Mouse (Mus musculus) adrenal gland, postnatal 4 days (tissue): ENCODE results near the gene Ndufa6. TPM values are rescaled to one million over a fixed set of nuclear protein-coding genes. Genes with fewer than 3 reads are reported as not detected.
"Not testable (repeated sequence)": the region's sequence is repeated elsewhere in the genome, so short reads cannot be mapped to it uniquely, and the experiment has no call there.

Source experiments
- DNase-seq, 2 experiments: peaks; one replicate each; pipeline ENCODE4 v3.0.0; 2021 to 2022; ENCODE audit warnings: low spot score in 2 of 2, mixed read lengths in 2 of 2
- long read RNA-seq, 2 experiments: library from polyadenylated mRNA; stranded (forward); transcript quantifications; one replicate each; pipeline ENCODE4 v2.0.0; 2021
- total RNA-seq, 2 experiments: library from RNA; stranded (reverse); gene quantifications; 2 replicates each; pipeline ENCODE4 v1.2.3; 2021

Gene Ndufa6
- total RNA-seq, result 100 to 1,000 TPM; 406 to 421 TPM
- long read RNA-seq, experiment 1, transcript Ndufa6-201 (3 exons, 590 nt), result major isoform, 292 of 392 reads
- long read RNA-seq, experiment 1, transcript Ndufa6-206 (2 exons, 440 nt), result minor isoform, 37 of 392 reads
- long read RNA-seq, experiment 1, transcript Ndufa6-205 (2 exons, 382 nt), result minor isoform, 55 of 392 reads
- long read RNA-seq, experiment 1, partial matches to known transcripts, result 6 of 392 reads
- long read RNA-seq, experiment 1, other reads (novel, unspliced or antisense), result 2 of 392 reads
- long read RNA-seq, experiment 2, transcript Ndufa6-205 (2 exons, 382 nt), result minor isoform, 35 of 320 reads
- long read RNA-seq, experiment 2, transcript Ndufa6-206 (2 exons, 440 nt), result minor isoform, 25 of 320 reads
- long read RNA-seq, experiment 2, transcript Ndufa6-201 (3 exons, 590 nt), result major isoform, 210 of 320 reads
- long read RNA-seq, experiment 2, partial matches to known transcripts, result 3 of 320 reads
- long read RNA-seq, experiment 2, other reads (novel, unspliced or antisense), result 46 of 320 reads

DNA sequence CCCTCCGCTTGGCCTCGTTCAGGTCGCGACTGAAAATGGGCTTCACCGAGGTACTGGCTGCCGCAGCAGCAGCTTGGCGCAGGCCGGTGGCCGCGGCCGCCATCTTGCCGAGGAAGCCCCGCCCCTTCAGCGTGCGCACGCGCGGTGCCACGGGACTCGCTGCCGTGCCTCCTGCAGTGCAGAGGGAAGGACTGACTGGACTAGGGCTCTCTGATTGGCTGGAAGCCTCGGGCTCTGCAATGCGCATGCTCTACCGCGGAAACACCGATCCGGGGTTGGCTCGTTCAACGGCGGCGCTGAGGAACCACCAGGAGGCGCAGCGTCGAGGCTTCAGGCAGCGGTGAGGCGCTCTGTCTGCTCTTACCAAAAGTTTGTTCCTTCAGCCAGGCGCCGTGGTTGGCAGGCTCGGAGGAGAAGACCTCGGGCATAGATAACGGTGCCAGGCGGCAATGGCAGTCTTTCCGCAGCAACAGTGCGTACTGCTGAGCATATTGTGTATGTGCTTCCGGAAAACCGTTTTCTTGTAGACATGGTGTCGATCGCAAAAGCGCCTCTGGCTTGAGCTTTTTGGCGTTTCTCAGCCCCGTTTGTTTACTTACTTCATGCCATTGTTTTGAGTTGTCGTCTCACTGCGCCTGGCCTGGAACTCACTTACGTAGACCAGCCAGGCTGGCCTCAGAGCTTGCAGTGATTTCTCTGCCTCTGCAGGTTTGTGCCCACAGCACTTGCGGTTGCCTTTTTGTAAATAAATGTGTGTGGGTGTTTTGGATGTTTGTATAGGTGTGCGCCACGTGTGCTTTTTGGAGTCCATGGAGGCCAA is at the start of gene Ndufa6:
Ndufa6 (minus strand) TSS at position 197 of the 820 bp plus-strand sequence.
- peak; percentile 89 to 95 for DNase-seq

DNA sequence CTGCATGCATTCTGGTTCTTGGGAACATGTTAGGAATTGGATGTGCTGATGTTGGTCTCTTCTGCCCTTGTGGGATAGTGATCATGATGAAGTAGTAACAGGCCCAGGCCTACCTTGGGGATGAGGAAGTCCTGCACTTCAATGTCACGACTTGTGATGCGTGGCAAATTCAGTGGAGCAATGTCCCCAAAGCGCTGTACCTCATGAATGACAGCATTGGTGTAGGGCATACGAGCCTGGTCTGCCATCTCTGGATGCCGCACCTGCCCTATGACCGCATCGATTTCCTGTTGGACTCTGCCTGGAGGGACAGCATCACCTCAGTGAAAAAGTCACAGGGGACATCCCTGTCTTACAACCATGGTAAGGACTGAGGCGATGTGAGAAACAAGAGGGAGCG is 49.5 kb upstream of the Ndufa6 start:
- DNase-seq, result no peak

DNA sequence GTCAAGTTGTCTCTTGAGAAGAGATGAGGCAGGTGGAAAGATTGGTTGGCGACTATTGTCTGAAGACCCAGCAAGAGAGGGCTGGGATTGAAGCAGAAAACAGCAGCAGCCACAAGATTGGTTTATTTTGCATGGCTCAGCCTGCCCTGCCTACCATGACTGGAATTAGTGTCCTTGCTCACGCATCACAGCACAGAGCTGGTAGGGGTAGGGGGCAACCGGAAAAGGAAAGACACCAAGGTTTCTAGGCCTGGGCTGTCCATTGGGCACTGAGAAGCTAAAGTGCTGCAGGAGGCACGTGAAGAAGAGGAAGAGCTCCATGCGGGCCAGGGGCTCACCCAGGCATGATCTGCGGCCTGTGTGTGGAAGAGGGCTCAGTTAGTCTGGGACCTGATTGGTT is 48.6 kb upstream of the Ndufa6 start:
- no peak for DNase-seq

DNA sequence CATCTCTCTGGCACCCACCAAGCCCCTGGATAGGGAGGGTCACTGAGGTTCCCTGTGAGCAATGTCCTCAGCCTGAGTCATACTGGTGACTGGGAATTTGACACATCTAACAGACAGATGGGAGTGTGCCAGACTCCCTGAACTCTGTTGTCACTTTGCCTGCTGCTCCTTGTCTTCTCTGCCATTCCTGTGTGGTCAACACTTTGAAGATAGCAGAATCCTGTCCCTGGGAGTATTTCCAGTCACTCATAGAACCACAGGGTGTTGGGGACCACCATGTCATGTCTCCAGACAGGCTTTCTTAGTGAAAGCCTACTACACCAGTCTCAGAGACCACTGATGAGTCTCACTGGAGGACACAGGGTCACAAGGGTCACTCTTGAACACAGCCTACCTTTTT is 48.0 kb upstream of the Ndufa6 start:
- no peak for DNase-seq

DNA sequence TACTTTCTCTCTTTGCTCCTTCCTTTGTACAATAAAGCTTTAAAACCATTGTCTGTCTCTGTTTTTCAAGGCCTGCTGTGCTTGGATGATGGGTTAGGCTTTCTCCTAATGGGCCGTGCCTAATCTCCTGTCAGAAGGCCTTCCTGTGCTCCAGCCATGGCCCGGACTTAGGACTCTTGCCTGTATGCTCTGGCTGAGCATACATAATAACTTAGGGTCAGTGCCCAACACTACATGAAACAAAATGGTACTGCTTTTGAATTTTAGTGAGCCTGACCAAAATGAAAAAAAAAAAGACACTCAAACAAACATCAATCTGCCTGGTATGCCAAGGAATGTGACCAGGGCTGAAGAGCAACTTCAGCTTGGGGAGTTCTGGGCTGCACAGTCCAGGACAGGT is 47.4 kb upstream of the Ndufa6 start:
- DNase-seq, result no peak

DNA sequence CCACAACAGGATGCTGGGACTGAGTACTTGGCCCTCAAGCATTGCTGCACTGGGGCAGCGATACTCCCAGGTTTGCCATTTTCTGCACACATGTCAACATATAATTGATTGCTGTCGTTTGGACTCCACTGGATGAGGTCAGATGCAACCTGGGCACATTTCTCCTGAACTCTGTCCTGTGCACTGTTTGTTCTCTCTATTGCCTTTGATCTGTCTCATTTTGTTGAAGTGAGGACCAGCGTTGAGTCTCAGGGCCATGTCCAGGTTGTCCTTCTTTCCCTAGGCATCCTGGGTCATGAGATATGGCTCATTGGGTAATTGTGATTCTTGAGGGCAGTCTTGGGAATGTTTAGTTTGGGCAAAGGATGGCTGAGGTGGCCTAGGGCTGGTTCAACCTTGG is 41.8 kb upstream of the Ndufa6 start:
- DNase-seq, result not testable (repeated sequence)

DNA sequence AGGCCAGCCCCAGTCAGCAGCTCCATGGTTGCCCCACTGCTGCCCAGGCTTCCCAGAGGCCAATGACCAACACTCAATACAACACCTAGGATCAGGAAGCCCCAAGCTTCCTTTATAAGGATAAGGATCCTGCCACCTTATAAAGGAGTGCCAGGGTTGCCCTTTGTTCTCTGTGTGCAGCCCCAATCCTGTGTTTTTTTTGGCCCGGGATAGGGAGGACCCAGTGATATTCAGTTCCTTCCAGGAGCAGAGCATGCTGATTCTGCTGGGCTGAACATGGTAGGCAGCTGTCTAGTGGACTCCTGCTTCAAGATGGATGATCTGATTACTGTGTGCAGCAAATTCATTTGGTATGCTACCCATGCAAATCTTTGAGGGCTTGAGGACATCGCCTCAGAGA is 39.8 kb upstream of the Ndufa6 start, which contains the start of gene Cyp2d11:
Cyp2d11 (minus strand) TSS at position 101 of the 400 bp plus-strand sequence.
- not testable (repeated sequence) for DNase-seq

DNA sequence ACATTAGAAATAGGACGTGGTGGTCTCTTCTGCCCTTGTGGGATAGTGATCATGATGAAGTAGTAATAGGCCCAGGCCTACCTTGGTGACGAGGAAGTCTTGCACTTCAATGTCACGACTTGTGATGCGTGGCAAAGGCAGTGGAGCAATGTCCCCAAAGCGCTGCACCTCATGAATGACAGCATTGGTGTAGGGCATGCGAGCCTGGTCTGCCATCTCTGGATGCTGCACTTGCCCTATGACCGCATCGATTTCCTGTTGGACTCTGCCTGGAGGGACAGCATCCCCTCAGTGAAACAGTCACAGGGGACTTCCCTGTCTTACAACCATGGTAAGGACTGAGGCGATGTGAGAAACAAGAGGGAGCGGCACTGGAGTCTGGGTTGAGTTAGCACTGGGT is 35.8 kb upstream of the Ndufa6 start:
- DNase-seq, result not testable (repeated sequence)

DNA sequence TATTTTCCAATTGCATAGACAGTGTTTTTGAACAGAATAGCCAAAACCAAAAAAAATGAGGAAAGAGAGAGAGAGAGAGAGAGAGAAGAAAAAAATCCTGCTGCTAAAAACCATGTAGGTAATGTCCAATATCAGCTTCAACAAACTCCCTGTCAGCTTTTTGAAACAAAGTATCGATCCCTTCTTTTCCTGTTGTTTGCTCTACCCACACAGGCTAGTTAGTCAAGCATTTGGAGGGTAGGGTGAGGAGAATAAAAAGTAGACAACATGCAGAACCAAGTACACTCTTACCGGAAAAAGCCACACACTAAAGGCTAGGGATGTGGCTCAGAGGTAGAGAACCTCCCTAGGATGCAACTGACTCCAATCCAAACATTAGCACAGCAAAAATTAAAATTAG is 31.6 kb upstream of the Ndufa6 start:
- DNase-seq, result no peak

DNA sequence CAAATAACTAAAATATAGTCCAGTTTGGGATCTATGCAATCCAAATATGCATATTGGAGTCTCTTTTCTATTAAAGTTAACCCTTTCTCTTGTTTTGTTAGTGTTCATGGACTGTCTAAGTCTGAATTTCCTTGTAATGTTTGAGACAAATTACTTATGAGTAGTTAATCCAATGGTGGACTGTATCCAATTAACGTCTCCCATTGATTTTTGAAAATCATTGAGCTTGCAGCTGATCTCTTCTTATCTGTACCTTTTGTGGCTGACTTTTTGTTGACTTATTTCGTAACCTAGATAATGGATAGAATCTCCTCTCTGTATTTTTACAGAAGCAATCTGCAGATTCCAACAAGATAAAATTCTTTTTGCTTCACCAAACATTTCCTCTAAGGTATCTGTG is 28.3 kb upstream of the Ndufa6 start:
- no peak for DNase-seq

DNA sequence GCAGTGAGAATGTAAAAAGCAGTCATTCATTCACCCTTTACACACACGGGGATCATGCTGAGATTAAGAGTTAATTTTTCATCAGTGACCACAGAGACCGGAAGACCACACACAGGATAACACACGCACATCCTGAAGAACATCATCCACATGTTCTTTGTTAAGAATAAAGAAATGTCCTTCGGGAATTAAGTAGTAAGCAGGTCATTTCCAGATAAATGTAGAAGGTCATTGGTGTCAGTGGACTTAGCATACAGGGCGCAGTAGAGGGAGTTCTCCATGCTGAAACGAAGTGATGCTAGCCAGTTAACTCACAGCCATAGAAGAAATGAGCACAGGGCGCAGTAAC is 26.6 kb upstream of the Ndufa6 start:
- no peak for DNase-seq

DNA sequence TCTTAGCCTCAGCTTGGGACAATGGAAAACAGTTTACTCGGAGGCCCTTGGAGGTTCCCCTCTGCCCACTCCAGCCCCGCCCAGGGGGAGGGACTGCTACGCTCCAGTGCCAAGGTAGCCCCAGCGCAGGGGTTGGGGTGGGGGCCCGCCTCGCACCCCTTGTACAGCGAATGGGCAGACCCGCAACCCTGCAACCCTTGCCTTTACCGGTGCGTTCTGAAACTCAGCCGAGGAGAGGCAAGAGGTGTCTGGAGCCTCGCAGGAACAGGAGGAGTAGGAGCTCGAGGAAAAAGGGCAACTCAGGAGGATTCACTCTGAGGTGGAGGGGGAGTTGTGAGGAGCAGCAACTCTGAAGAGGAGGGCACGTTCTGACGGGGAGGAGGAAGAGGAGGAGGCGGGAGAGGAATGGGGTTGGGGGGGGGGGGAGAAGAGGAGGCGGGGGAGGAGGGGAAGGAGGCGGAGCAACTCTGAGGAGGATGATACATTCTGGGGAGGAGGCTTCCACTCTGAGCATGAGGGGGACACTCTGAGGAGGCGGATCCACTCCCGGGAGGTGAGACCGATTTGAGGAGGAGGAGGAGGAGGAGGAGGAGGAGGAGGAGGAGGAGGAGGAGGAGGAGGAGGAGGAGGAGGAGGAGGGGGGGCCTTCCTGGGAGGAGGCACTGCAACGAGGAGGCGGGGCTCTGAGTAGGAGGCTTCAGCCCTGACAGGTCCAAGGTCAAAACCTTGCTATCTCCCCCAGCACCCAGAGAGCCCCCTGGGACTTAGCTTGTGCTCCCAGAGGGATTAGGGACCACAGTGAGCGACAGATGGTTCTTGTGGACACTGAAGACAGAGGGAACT is 26.0 kb upstream of the Ndufa6 start, which contains the start of gene Cyp2d22:
Cyp2d22 (minus strand) TSS at position 390 of the 843 bp plus-strand sequence.
- DNase-seq, result peak in 1 of 2 experiments; percentile 21

DNA sequence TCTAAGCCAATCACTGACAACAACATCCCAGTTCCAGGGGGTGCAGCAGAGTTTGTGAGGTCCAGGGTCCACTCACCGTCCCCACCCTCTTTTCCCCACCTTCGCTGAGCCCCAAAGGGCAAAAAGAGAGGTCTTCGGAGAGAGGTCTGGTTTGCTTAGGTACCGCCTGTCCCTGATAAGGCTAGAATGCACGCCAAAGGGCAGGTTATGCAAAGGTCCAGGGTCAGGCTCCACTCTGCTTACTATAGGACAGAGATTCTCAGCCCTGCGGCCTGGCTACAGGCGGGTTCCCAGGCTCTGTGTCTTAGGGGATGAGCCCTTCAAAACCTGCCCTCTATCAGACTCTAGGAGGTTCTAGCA is 25.4 kb upstream of the Ndufa6 start:
- no peak for DNase-seq

DNA sequence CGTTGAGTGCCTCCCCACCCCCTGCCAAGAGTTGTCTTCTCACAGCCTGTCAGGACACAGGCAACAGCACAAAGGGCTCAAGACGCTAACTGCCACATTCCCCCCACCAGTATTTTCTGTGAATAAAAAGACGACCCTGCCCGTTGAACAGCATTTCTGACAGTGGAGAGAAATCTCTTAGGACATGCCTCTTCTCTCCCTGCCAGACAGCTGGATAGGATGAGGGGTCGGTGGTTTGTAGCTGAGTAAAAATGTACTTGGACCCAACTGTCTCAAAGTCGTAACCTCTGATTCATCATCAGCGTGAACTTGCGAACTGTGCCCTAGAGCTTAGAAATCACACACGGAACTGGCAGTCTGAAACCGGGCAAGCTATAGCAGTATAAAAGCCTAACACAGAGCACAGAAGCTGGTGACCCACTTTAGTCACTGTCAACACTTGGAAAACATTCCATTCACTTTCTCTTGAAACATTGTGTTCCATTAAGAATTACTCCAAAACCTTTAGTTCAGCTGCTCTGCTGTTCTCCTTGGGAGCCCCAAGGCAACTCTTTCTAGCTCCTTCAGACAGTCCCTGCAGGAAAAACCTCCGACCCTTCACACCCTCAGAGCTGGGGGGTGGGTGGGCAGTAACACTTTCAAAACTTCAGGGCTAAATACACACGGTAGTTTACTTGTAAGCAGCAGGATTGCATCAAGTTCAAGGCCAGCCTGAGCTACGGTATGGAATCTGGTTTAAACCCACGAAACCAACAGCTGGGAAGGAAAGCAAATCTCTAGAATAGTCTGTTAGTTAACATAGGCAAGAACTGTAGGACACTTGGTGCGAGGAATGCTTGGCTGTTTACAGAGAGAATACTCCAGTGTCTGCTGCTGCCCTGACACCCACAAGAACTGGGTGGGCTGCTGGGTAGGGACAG is 24.4 kb upstream of the Ndufa6 start:
- DNase-seq, result no peak

DNA sequence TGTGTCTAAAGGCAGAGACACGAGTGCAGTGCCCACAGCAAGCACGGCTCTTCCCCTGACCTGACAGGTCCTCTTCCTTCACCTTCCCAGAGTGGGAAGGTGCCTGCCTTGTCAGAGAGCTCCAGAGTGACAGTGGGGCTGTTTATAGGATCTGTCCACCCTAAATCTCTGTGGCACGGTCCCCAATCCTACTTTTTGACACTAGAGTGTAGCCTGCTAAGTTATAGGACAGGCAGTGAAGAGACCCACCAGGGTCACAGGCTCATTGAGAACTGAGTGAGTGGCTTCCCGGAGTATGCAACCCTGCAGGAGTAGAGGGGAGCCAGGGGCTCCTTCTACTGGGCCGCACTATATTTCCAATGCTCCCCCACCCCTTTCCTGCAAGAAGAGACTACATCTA is 23.6 kb upstream of the Ndufa6 start:
- no peak for DNase-seq

DNA sequence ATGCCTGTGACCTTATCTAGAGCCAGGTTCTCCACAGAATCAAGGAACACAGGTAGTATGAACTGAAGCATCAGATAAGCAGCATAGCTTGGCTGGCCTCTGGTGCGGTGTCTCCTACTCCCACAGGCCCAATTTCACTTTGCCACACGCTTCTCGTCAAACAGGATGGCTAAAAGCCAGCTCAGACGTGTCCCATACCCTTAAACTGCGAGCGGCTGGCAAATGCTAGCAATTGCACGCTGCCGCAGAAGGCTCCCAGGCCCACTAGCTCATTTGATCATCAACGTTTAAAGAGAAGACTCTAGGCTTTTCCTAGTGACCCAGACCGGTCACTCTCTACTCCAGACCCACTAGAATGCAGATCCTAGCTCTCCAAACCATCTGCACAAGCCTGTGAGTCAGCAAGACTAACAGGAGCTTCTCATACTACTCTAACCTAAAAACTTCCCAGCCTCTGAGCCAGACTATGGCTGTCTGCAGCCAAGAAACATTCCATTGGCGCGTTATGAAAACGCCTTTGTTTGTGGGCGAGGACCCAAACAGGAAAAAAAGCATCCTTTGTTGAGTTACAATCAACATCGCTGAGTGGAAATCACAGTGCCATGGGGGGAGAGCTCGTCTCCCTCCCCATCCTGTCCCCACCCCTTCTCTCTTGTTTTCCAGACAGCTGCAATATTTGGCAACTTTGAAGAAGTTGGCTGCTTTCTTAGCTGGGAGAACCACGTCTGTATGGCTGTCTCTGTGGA is 22.4 kb upstream of the Ndufa6 start:
- no peak for DNase-seq

DNA sequence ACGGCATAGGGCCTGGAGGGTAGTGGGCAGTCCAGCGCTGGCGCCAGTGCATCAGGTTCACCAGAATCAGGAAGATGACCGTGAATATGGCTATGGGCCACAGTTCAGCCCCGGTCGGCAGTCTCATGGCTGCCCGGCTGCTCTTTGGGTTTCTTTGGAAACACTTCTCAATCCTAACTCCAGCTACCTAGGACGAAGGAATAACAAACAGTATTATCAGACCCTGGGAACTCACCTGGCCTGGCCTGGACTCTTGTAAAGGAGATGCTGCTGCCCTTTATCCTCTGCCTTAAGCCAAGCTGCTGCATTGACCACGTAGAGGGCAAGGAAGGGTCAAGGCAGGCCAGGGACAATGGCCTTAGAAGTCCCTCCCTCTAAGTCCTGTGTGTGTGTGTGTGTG is 21.7 kb upstream of the Ndufa6 start:
- DNase-seq, result no peak

DNA sequence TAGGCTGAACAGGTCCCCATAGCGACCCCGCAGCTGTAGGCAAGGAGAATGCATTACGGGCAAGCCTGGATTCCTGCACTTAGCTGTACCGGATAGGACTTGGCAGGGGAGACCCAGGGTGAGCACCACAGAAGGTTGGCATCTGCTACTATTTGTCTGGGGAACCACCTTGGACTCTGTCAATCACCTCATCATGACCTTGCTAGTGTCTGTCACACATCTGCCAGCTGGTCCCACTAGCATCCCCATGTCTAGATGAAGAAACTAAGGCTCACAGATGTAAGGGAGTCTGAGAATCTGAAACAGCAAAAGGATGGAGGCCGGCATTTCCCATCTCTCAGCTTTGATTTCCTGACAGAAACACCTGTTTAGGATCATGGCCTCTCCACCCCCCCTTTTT is 20.3 kb upstream of the Ndufa6 start:
- no peak for DNase-seq

DNA sequence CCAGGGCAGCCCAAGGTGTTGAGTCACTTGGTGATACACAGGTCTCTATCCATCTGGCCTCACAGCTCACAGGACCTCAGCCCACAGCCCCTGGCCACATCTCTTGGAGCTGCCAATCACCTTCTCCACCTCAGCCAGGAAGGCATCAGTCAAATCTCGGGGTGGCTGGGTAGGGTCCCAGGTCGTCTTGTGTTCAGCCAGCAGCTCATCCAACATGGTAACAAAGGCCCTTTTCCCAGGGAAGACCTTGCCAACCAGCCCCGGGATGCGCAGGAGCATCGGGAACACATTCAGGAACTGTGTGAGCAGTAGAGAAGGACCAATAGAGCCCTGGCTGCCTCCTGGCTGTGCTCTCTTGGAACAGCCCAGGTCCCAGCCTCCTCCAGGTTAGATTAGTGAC is 18.9 kb upstream of the Ndufa6 start:
- no peak for DNase-seq
